9 mouse cellular contexts compared by ENCODE assay signal in genomic region chr9:45118552-45118951, GRCm38 (mm10). TPM values are rescaled to one million over a fixed set of nuclear protein-coding genes. Genes with fewer than 3 reads are reported as not detected.
A peak's percentile ranks its signal among the peaks of the same experiment; 100 is the strongest.
DNase-seq lines count a peak whose midpoint lies in the region; ATAC-seq and TF ChIP-seq lines count a peak whose summit lies in the region.
"Had no signal": no experiment of that assay in that cellular context is flagged by ENCODE, and none has a peak within 500 bp of the region (broad histone marks: within the 10 kb centered on the region; RNA-seq: fewer than 3 reads in every experiment).

No protein-coding gene starts in this region.

- H3K9me3 ChIP-seq in kidney, postnatal 0 days (replicated peaks; ENCODE audit: low read length): no peaks in the 10 kb centered on the region
- H3K9me3 ChIP-seq in hindbrain, embryonic 14.5 days (ENCODE audit: control insufficient read depth, low read length): no peaks in the 10 kb centered on the region
- no peaks in the 10 kb centered on the region for H3K9me3 ChIP-seq in midbrain, postnatal 0 days (ENCODE audit: low read length)

- no peak for DNase-seq in kidney, postnatal 0 days (ENCODE audit: low spot score)
- no peak for DNase-seq in kidney, postnatal 14 days
- peak; percentile 94 for DNase-seq in cerebellum, postnatal 25 days
- DNase-seq in hindbrain, embryonic 14.5 days (ENCODE audit: low spot score): no peak
- no peak for DNase-seq in midbrain, postnatal 0 days (ENCODE audit: low spot score)
- no peak for DNase-seq in layer of hippocampus, postnatal 25 days (ENCODE audit: extremely low spot score in 1 of 2, low spot score in 1 of 2)
- DNase-seq in layer of hippocampus, adult 11-12 months (ENCODE audit: low spot score): no peak
- no peak for DNase-seq in spleen, adult 12 weeks (ENCODE audit: low spot score)

- no peak overlapping the region for H3K27ac ChIP-seq in kidney, postnatal 0 days
- H3K27ac ChIP-seq in hindbrain, embryonic 14.5 days: peak overlapping the region; percentile 21; the same call in 1 of the 2 replicates
- H3K27ac ChIP-seq in midbrain, postnatal 0 days (ENCODE audit: low read depth, low read length): peak overlapping the region; percentile 88; the same call in 1 of the 2 replicates

- WGBS in kidney, postnatal 0 days: 23% methylated on average over 10 of the region's 10 CpGs
- WGBS in hindbrain, embryonic 14.5 days: 26% methylated on average over 10 of the region's 10 CpGs
- WGBS in midbrain, postnatal 0 days: 19% methylated on average over 10 of the region's 10 CpGs

- peak overlapping the region; percentile 66 for H3K4me3 ChIP-seq in kidney, postnatal 0 days (replicated peaks; ENCODE audit: low read depth, low read length)
- H3K4me3 ChIP-seq in hindbrain, embryonic 14.5 days (replicated peaks; ENCODE audit: low read length): peak overlapping the region; percentile 69
- peak overlapping the region; percentile 75 for H3K4me3 ChIP-seq in midbrain, postnatal 0 days (ENCODE audit: low read depth, low read length)

- peak overlapping the region; percentile 69 for H3K9ac ChIP-seq in kidney, postnatal 0 days (ENCODE audit: low read depth, low read length)
- H3K9ac ChIP-seq in hindbrain, embryonic 14.5 days: peak overlapping the region; percentile 82
- peak overlapping the region; percentile 91 for H3K9ac ChIP-seq in midbrain, postnatal 0 days (replicated peaks; ENCODE audit: low read length, poor library complexity, severe bottlenecking)

- H3K27me3 ChIP-seq in kidney, postnatal 0 days (ENCODE audit: insufficient read depth, low read length): no peaks in the 10 kb centered on the region; the same call in 1 of the 2 replicates
- H3K27me3 ChIP-seq in hindbrain, embryonic 14.5 days (ENCODE audit: control insufficient read depth, insufficient read depth, low read length): no peaks in the 10 kb centered on the region
- H3K27me3 ChIP-seq in midbrain, postnatal 0 days (ENCODE audit: insufficient read depth, low read length): no peaks in the 10 kb centered on the region

- peaks cover 11% of the 10 kb centered on the region; the same call in 1 of the 2 replicates for H3K4me1 ChIP-seq in kidney, postnatal 0 days (replicated peaks; ENCODE audit: insufficient read depth, low read length)
- peaks cover 29% of the 10 kb centered on the region for H3K4me1 ChIP-seq in hindbrain, embryonic 14.5 days (replicated peaks; ENCODE audit: control insufficient read depth, insufficient read depth, low read length)
- H3K4me1 ChIP-seq in midbrain, postnatal 0 days (ENCODE audit: insufficient read depth, low read length): peaks cover 28% of the 10 kb centered on the region

- TF ChIP-seq CTCF in kidney, postnatal 0 days (IDR thresholded peaks at IDR 0.05; ENCODE audit: low read depth): no peak
- no peak for TF ChIP-seq CTCF in midbrain, postnatal 0 days (IDR thresholded peaks at IDR 0.05)

- ATAC-seq in kidney, postnatal 0 days (replicated peaks; ENCODE audit: low FRiP score, low read depth): no peak
- no peak for ATAC-seq in hindbrain, embryonic 14.5 days (ENCODE audit: low FRiP score)
- no peak for ATAC-seq in midbrain, postnatal 0 days (ENCODE audit: low FRiP score)

- H3K4me2 ChIP-seq in kidney, postnatal 0 days (ENCODE audit: low read length): peak overlapping the region; percentile 67
- peak overlapping the region; percentile 74 for H3K4me2 ChIP-seq in hindbrain, embryonic 14.5 days (replicated peaks)
- H3K4me2 ChIP-seq in midbrain, postnatal 0 days (ENCODE audit: low read depth, low read length, poor library complexity, severe bottlenecking): peak overlapping the region; percentile 79

- no peaks in the 10 kb centered on the region for H3K36me3 ChIP-seq in kidney, postnatal 0 days (ENCODE audit: insufficient read depth, low read length)
- no peaks in the 10 kb centered on the region for H3K36me3 ChIP-seq in hindbrain, embryonic 14.5 days (replicated peaks; ENCODE audit: control insufficient read depth, insufficient read depth)
- H3K36me3 ChIP-seq in midbrain, postnatal 0 days (ENCODE audit: insufficient read depth, low read length): no peaks in the 10 kb centered on the region

RNA-seq across cellular contexts. Expression of gene Scn2b, which starts 1.0 kb away (rescaled TPM):
- 2.4 and 2.8 TPM in 2 replicates for polyA plus RNA-seq in kidney, postnatal 0 days (2015; fragmentation: Nextera tagmentation; extraction: Ambion mirVana)
- 6.9 and 8.1 TPM in 2 replicates for polyA plus RNA-seq in hindbrain, embryonic 14.5 days (2014; fragmentation: Nextera tagmentation; extraction: Ambion mirVana)
- total RNA-seq in midbrain, postnatal 0 days (2014; rRNA removed): 12.8 and 14.1 TPM in 2 replicates
- 9.1 and 9.4 TPM in 2 replicates for polyA plus RNA-seq in midbrain, postnatal 0 days (2015; fragmentation: Nextera tagmentation; extraction: Ambion mirVana)
- total RNA-seq in layer of hippocampus, postnatal 25 days (2021): 100 to 1,000 TPM; 243 to 261 TPM
- total RNA-seq: MEL had no signal

RNA-seq across cellular contexts. Expression of gene Scn4b, which starts 19.6 kb away (rescaled TPM):
- polyA plus RNA-seq in kidney, postnatal 0 days (2015; fragmentation: Nextera tagmentation; extraction: Ambion mirVana): 4.3 and 4.6 TPM in 2 replicates
- polyA plus RNA-seq in hindbrain, embryonic 14.5 days (2014; fragmentation: Nextera tagmentation; extraction: Ambion mirVana): 0.07 and 0.17 TPM in 2 replicates
- total RNA-seq in midbrain, postnatal 0 days (2014; rRNA removed): 0.61 and 0.93 TPM in 2 replicates
- 0.31 and 0.37 TPM in 2 replicates for polyA plus RNA-seq in midbrain, postnatal 0 days (2015; fragmentation: Nextera tagmentation; extraction: Ambion mirVana)
- 10 to 100 TPM; 11.0 to 12.3 TPM for total RNA-seq in layer of hippocampus, postnatal 25 days (2021)
- total RNA-seq: MEL had no signal

RNA-seq across cellular contexts. Expression of gene Jaml, which starts 39.6 kb away (rescaled TPM):
- 0.61 and 0.70 TPM in 2 replicates for polyA plus RNA-seq in kidney, postnatal 0 days (2015; fragmentation: Nextera tagmentation; extraction: Ambion mirVana)
- polyA plus RNA-seq in hindbrain, embryonic 14.5 days (2014; fragmentation: Nextera tagmentation; extraction: Ambion mirVana): 0.25 TPM in 1 of 2 replicates, not detected in the other
- 0.09 TPM in 1 of 2 replicates, not detected in the other for total RNA-seq in midbrain, postnatal 0 days (2014; rRNA removed)
- polyA plus RNA-seq in midbrain, postnatal 0 days (2015; fragmentation: Nextera tagmentation; extraction: Ambion mirVana): 0.23 and 0.44 TPM in 2 replicates
- total RNA-seq in layer of hippocampus, postnatal 25 days (2021): under 1 TPM in 1 of 2 experiments, not detected in 1; 0.32 TPM
- total RNA-seq: MEL had no signal

Comparison
In these comparisons a context has a peak if more than half of its experiments do, and no peak if none do; other contexts are left out.
1. DNase-seq: peak in cerebellum, postnatal 25 days (2 of 2); none in kidney, postnatal 0 days (single experiment), kidney, postnatal 14 days (single experiment), hindbrain, embryonic 14.5 days (single experiment), midbrain, postnatal 0 days (single experiment), layer of hippocampus, postnatal 25 days (0 of 2), layer of hippocampus, adult 11-12 months (single experiment) and spleen, adult 12 weeks (single experiment).
2. Peak in every context shown above with its lines, with median percentiles within 50 percentile points of each other: H3K4me2 ChIP-seq, H3K4me3 ChIP-seq and H3K9ac ChIP-seq.